Mouse (Mus musculus): ENCODE measurements around the gene Hdac7. TPM values are rescaled to one million over a fixed set of nuclear protein-coding genes. Genes with fewer than 3 reads are reported as not detected.

Gene Hdac7
- polyA plus RNA-seq, 1 experiment from 2014 or later = 5.7 TPM

DNA sequence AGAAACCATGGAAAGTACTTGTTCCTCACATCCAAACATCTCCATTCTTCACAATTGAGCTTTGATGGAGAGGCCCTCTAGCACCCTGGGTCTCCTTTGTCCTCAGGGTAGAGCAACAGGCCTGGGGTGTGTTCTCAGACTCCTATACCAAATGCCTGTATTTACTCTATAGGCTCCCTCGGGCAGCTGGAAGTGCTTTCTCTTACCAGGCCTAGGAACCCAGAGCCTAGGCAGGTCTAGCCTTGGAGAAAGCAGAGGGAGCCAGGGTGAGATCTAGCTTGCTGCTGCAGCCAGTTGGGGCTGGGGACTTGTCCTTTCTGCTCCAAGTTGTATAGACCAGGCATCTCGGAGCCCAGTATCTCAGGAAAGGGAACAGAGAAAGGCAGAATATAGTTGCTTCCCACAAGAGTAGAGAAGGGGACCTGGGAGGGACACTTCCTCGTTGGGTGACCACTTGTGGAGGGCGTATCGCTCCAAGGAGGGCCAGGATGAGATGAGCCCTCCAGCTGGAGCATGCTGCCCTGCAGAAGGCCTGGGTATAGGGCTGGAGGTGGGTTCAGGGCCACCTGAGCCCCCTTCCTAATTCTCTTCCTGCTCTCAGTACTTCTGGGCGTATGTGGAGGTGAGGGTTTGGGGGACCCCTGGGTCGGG is 57.0 kb downstream of the Hdac7 start:
- peaks cover 37% of the 10 kb centered on the region for H3K36me3 ChIP-seq (replicated peaks)
- no peak for ATAC-seq (ENCODE audit: insufficient read depth)
- no peaks in the 10 kb centered on the region for H3K9me3 ChIP-seq (replicated peaks)
- 37% methylated on average over 7 of the region's 7 CpGs for WGBS (ENCODE audit: insufficient replicate concordance)
- H3K4me1 ChIP-seq (replicated peaks) = peaks cover 76% of the 10 kb centered on the region
- peak overlapping the region; percentile 74 for H3K4me2 ChIP-seq
- H3K9ac ChIP-seq = peak overlapping the region; percentile 98
- peak overlapping the region; percentile 94 for H3K4me3 ChIP-seq (replicated peaks)
- H3K27me3 ChIP-seq = peaks cover 12% of the 10 kb centered on the region
- peak overlapping the region; percentile 98 for H3K27ac ChIP-seq (replicated peaks)

- peak overlapping the region; percentile 98 for H3K9ac ChIP-seq
- peaks cover 30% of the 10 kb centered on the region for H3K36me3 ChIP-seq (replicated peaks)
- H3K4me3 ChIP-seq (replicated peaks) = peak overlapping the region; percentile 94
- no peak for ATAC-seq (ENCODE audit: insufficient read depth)
- WGBS (ENCODE audit: insufficient replicate concordance) = 12% methylated on average over 10 of the region's 10 CpGs
- H3K4me1 ChIP-seq (replicated peaks) = peaks cover 80% of the 10 kb centered on the region
- H3K27me3 ChIP-seq = peaks cover 19% of the 10 kb centered on the region
- H3K27ac ChIP-seq (replicated peaks) = peak overlapping the region; percentile 98
- peak overlapping the region; percentile 74 for H3K4me2 ChIP-seq
- no peaks in the 10 kb centered on the region for H3K9me3 ChIP-seq (replicated peaks)
These were observed 57.7 kb downstream of the Hdac7 start for GRCm38 (mm10) chr15:97786412-97787112.

- 25% methylated on average over 9 of the region's 9 CpGs for WGBS (ENCODE audit: insufficient replicate concordance)
- peaks cover 22% of the 10 kb centered on the region for H3K27me3 ChIP-seq
- peaks cover 23% of the 10 kb centered on the region for H3K36me3 ChIP-seq (replicated peaks)
- peak overlapping the region; percentile 98 for H3K27ac ChIP-seq (replicated peaks)
- peak overlapping the region; percentile 94 for H3K4me3 ChIP-seq (replicated peaks)
- H3K9ac ChIP-seq = peak overlapping the region; percentile 98
- H3K9me3 ChIP-seq (replicated peaks) = no peaks in the 10 kb centered on the region
- H3K4me2 ChIP-seq = peak overlapping the region; percentile 74
- peak; percentile 79 for ATAC-seq (ENCODE audit: insufficient read depth)
- H3K4me1 ChIP-seq (replicated peaks) = peaks cover 80% of the 10 kb centered on the region
These were observed 58.4 kb downstream of the Hdac7 start for GRCm38 (mm10) chr15:97785731-97786411.

DNA sequence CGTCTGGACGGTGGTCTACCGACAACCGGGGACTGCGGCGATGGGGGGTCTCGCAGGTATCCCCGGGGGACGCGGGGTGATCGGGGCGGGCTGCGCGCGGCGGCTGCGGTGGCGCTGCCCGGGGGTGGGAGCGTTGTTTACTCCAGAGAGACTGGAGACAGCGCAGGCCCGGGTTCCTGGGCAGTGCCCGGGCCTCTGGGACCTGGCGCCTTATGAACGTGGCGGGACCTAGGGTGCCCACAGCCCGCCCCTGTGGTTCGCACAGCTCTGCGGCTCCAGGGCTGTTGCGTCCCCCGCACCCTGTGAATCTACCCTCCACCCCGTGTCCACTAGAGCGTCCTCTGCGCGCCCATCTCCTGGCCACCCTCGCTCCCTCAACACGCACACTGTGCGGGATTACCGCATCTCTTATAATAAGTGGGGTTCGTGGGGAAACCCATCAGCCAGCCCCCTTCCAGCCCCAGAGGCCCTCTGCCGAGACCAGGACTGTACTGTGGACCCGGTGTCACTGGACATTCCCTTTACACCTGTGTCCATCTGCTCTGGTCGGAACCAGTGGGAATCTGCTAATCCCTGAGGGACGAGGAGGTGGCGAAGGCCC is 59.6 kb downstream of the Hdac7 start:
- Histone ChIP-seq H3K27ac (replicated peaks) (peak overlapping the region; percentile 98), H3K4me1 (replicated peaks) (peaks cover 80% of the 10 kb centered on the region), H3K4me3 (replicated peaks) (peak overlapping the region; percentile 94), H3K36me3 (replicated peaks) (0 out of 2 replicates have a peak, but pooled peaks cover 11% of the 10 kb centered on the region), H3K9ac (peak overlapping the region; percentile 98), H3K4me2 (peak overlapping the region; percentile 74), H3K27me3 (peaks cover 22% of the 10 kb centered on the region), H3K9me3 (replicated peaks) (no peaks in the 10 kb centered on the region)
- 5% methylated on average over 45 of the region's 45 CpGs for WGBS (ENCODE audit: insufficient replicate concordance)
- peak; percentile 61 for ATAC-seq (ENCODE audit: insufficient read depth)

- no peaks in the 10 kb centered on the region for H3K9me3 ChIP-seq (replicated peaks)
- H3K4me1 ChIP-seq (replicated peaks) = peaks cover 75% of the 10 kb centered on the region
- 2% methylated on average over 39 of the region's 39 CpGs for WGBS (ENCODE audit: insufficient replicate concordance)
- peaks cover 23% of the 10 kb centered on the region for H3K27me3 ChIP-seq
- peak overlapping the region; percentile 94 for H3K4me3 ChIP-seq (replicated peaks)
- peak; percentile 78 for ATAC-seq (ENCODE audit: insufficient read depth)
- peak overlapping the region; percentile 74 for H3K4me2 ChIP-seq
- H3K36me3 ChIP-seq (replicated peaks) = 0 out of 2 replicates have a peak, but pooled peaks cover 9% of the 10 kb centered on the region
- H3K9ac ChIP-seq = peak overlapping the region; percentile 98
- peak overlapping the region; percentile 98 for H3K27ac ChIP-seq (replicated peaks)
These were observed 60.2 kb downstream of the Hdac7 start for GRCm38 (mm10) chr15:97784092-97784559.

DNA sequence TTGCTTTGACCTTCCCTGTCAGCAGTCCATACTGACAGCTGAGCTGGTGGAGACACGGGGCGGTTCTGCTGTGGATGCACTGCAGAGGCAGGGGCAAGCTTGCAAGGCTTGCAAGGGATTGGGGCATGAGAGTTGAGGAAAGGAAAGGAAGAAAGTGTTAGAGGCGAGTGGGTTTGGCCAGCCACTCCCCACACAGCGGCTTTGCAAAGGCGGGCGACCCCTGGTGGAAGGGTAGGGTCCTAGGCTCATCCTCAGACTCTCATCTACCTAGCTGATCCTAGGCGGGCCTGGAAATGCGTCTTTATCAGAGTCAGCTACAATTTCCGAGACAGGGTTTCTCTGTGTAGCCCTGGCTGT is 61.6 kb downstream of the Hdac7 start:
- peaks cover 61% of the 10 kb centered on the region for H3K4me1 ChIP-seq (replicated peaks)
- ATAC-seq (ENCODE audit: insufficient read depth) = no peak
- 0 out of 2 replicates have a peak, but pooled peaks cover under 1% of the 10 kb centered on the region for H3K36me3 ChIP-seq (replicated peaks)
- peak overlapping the region; percentile 51 for H3K4me2 ChIP-seq
- H3K27me3 ChIP-seq = peaks cover 26% of the 10 kb centered on the region
- H3K9ac ChIP-seq = no peak overlapping the region; the same call in 1 of the 2 replicates
- WGBS (ENCODE audit: insufficient replicate concordance) = 3% methylated on average over 9 of the region's 9 CpGs
- H3K4me3 ChIP-seq (replicated peaks) = peak overlapping the region; percentile 33
- H3K9me3 ChIP-seq (replicated peaks) = no peaks in the 10 kb centered on the region
- H3K27ac ChIP-seq (replicated peaks) = no peak overlapping the region

GRCm38 (mm10) chr15:97781961-97782748 is 62.1 kb downstream of the Hdac7 start:
- 29% methylated on average over 24 of the region's 24 CpGs for WGBS (ENCODE audit: insufficient replicate concordance)
- no peak for ATAC-seq (ENCODE audit: insufficient read depth)
- no peak overlapping the region for H3K27ac ChIP-seq (replicated peaks)

DNA sequence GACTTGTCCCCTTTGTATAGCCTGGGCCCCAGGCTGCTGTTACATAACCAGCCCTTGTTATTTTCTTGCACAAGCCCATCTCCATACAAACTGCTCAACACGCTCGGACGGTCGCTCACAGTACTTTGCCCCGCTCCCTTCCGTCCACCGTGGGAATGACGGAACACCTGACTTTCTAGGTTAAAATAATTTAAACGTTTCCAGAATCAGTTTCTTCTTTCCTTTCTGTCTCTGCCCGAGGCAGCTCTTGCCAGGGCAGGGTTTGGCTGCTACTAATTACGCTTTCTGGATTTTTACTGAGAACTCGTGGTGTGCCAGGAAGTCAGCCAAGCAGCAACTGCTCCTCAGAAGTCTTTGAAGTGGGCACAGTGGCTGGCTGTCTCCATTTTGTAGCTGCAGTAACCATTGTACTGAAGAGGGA is 63.7 kb downstream of the Hdac7 start:
- WGBS (ENCODE audit: insufficient replicate concordance) = 62% methylated on average over 12 of the region's 12 CpGs
- no peak overlapping the region for H3K9ac ChIP-seq
- no peak overlapping the region for H3K4me3 ChIP-seq (replicated peaks)
- no peak for ATAC-seq (ENCODE audit: insufficient read depth)
- H3K27ac ChIP-seq (replicated peaks) = no peak overlapping the region
- H3K27me3 ChIP-seq = peaks cover 31% of the 10 kb centered on the region
- H3K4me1 ChIP-seq (replicated peaks) = peaks cover 40% of the 10 kb centered on the region
- H3K36me3 ChIP-seq (replicated peaks) = no peaks in the 10 kb centered on the region
- H3K4me2 ChIP-seq = peak overlapping the region; percentile 13; the same call in 1 of the 2 replicates
- no peaks in the 10 kb centered on the region for H3K9me3 ChIP-seq (replicated peaks)

More at GRCm38 (mm10) chr15:97781961-97782748, 62.1 kb downstream of the Hdac7 start:
- Histone ChIP-seq H3K4me2 (peak overlapping the region; percentile 51), H3K36me3 (replicated peaks) (no peaks in the 10 kb centered on the region), H3K27me3 (peaks cover 29% of the 10 kb centered on the region), H3K9me3 (replicated peaks) (no peaks in the 10 kb centered on the region), H3K9ac (no peak overlapping the region; the same call in 1 of the 2 replicates), H3K4me1 (replicated peaks) (peaks cover 55% of the 10 kb centered on the region), H3K4me3 (replicated peaks) (peak overlapping the region; percentile 33)

GRCm38 (mm10) chr15:97779576-97779975 is 64.7 kb downstream of the Hdac7 start:
- no peak for ATAC-seq (ENCODE audit: insufficient read depth)
- no peaks in the 10 kb centered on the region for H3K9me3 ChIP-seq (replicated peaks)
- no peak overlapping the region for H3K9ac ChIP-seq
- peaks cover 29% of the 10 kb centered on the region for H3K4me1 ChIP-seq (replicated peaks)
- no peaks in the 10 kb centered on the region for H3K36me3 ChIP-seq (replicated peaks)
- H3K27ac ChIP-seq (replicated peaks) = no peak overlapping the region
- H3K4me2 ChIP-seq = no peak overlapping the region
- H3K27me3 ChIP-seq = peaks cover 35% of the 10 kb centered on the region
- WGBS (ENCODE audit: insufficient replicate concordance) = 77% methylated on average over 1 of the region's 1 CpGs
- no peak overlapping the region for H3K4me3 ChIP-seq (replicated peaks)
